Mouse (Mus musculus): ENCODE results near the gene Ykt6. TPM values are rescaled to one million over a fixed set of nuclear protein-coding genes. Genes with fewer than 3 reads are reported as not detected.

Ykt6 gene
- polyA plus RNA-seq, 1 experiment from 2014 or later: 61.8 TPM

DNA sequence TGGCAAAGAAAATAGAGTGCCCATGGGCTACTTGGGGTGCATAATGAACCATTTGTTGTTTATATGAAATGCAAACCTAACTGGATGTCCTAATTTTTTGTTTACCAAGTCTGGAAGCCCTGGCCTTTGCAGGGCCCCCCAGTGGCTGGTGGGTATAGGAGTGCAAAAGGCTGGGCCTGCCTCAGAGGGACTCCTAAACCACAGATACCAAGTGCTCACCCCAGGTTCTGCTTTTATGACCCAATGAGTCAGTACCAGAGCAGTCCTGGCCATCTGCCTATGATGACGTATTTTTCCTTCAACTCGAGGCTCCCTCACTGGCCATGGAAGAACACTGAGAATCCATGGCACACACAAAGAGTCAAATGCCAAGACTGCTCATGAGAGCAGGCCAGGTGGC, 10.4 kb upstream of the Ykt6 start:
- peaks cover 12% of the 10 kb centered on the region; the same call in 1 of the 2 replicates for H3K4me1 ChIP-seq (ENCODE audit: insufficient read depth, low read length)
- no peak overlapping the region for H3K4me2 ChIP-seq (replicated peaks; ENCODE audit: low read depth, low read length)
- H3K27ac ChIP-seq (ENCODE audit: low read length): no peak overlapping the region
- no peak overlapping the region for H3K9ac ChIP-seq (replicated peaks; ENCODE audit: low read length)
- H3K9me3 ChIP-seq (ENCODE audit: low read length): no peaks in the 10 kb centered on the region
- H3K27me3 ChIP-seq (ENCODE audit: insufficient read depth, low read length): no peaks in the 10 kb centered on the region
- no peaks in the 10 kb centered on the region for H3K36me3 ChIP-seq (ENCODE audit: insufficient read depth, low read length)
- 74% methylated on average over 2 of the region's 2 CpGs for WGBS
- H3K4me3 ChIP-seq (ENCODE audit: low read length): no peak overlapping the region
- no peak for ATAC-seq (ENCODE audit: low FRiP score, low TSS enrichment)

DNA sequence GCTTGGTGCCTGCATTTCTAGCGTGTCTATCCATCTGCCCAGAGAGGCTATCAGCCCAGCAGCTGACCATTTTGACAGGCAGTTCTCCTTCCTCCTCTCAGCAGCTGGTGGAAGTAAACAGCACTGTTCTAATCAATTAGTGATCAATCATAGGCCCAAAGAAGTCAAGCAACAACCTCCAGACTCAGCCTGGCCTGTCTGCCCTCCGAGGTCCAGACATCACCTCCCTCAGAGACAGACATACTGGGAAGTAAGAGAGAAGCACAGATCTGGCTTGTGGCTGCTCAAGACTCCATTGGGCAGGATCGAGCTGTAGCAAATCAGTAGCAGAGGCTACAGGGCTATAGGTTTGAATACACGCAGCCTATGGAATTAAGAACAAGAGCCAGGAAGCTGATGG, 7.7 kb upstream of the Ykt6 start:
- 55% methylated on average over 4 of the region's 4 CpGs for WGBS
- H3K27ac ChIP-seq (ENCODE audit: low read length): no peak overlapping the region
- no peak for ATAC-seq (ENCODE audit: low FRiP score, low TSS enrichment)
- H3K4me2 ChIP-seq (replicated peaks; ENCODE audit: low read depth, low read length): no peak overlapping the region
- H3K9me3 ChIP-seq (ENCODE audit: low read length): no peaks in the 10 kb centered on the region
- no peak overlapping the region for H3K4me3 ChIP-seq (ENCODE audit: low read length)
- peaks cover 15% of the 10 kb centered on the region; the same call in 1 of the 2 replicates for H3K4me1 ChIP-seq (ENCODE audit: insufficient read depth, low read length)
- H3K27me3 ChIP-seq (ENCODE audit: insufficient read depth, low read length): no peaks in the 10 kb centered on the region
- H3K9ac ChIP-seq (replicated peaks; ENCODE audit: low read length): no peak overlapping the region
- no peaks in the 10 kb centered on the region for H3K36me3 ChIP-seq (ENCODE audit: insufficient read depth, low read length)

DNA sequence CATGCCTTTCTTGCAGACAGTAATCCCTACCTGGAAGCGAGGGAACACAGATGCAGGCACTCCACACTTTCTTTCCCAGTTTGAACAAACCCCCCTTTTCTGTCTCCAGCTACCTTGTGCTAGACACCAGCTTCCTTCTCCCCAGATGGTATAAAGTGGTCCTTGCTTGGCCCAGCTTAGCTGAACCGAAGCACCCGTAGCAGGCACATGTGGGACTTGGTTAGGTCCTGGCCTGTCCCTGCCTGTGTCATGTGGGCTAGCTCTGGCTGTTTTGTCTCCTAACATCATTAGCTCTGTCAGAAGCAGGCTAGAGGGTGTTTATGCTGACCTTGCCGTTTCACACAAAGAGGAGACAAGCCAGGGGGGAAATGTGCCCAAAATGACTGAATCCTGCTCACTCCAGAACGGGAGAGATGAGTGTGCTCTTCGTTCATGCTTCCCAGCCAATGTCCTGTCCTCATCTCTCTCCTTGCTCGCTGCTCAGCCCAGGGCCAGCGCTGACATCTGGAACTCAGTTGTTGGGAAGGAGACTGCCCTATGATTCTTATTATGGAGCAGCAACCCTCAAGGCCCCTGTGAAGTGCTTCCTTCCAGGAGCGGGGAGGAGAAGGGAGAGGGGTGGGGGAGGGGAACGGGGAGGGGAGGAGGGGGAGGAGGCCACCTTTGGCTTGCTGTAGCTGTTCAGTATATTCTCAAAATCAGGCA, 6.8 kb upstream of the Ykt6 start:
- H3K4me3 ChIP-seq (ENCODE audit: low read length): no peak overlapping the region
- WGBS: 60% methylated on average over 10 of the region's 10 CpGs
- H3K36me3 ChIP-seq (ENCODE audit: insufficient read depth, low read length): no peaks in the 10 kb centered on the region
- H3K9ac ChIP-seq (replicated peaks; ENCODE audit: low read length): no peak overlapping the region; the same call in 1 of the 2 replicates
- no peak for ATAC-seq (ENCODE audit: low FRiP score, low TSS enrichment)
- no peaks in the 10 kb centered on the region for H3K9me3 ChIP-seq (ENCODE audit: low read length)
- H3K27me3 ChIP-seq (ENCODE audit: insufficient read depth, low read length): no peaks in the 10 kb centered on the region
- H3K27ac ChIP-seq (ENCODE audit: low read length): no peak overlapping the region
- peaks cover 15% of the 10 kb centered on the region; the same call in 1 of the 2 replicates for H3K4me1 ChIP-seq (ENCODE audit: insufficient read depth, low read length)
- no peak overlapping the region for H3K4me2 ChIP-seq (replicated peaks; ENCODE audit: low read depth, low read length)

GRCm38 (mm10) chr11:5949586-5950352, 5.7 kb upstream of the Ykt6 start, which contains the start of gene Gck:
Gck (minus strand) TSS chr11:5950081.
- H3K9ac ChIP-seq (replicated peaks; ENCODE audit: low read length): no peak within 1 kb of the TSS
- 65% methylated on average over 8 of the region's 8 CpGs for WGBS
- H3K4me2 ChIP-seq (replicated peaks; ENCODE audit: low read depth, low read length): no peak within 1 kb of the TSS
- no peaks in the 10 kb centered on the region for H3K27me3 ChIP-seq (ENCODE audit: insufficient read depth, low read length)
- no peak within 1 kb of the TSS for H3K4me3 ChIP-seq (ENCODE audit: low read length)
- H3K36me3 ChIP-seq (ENCODE audit: insufficient read depth, low read length): no peaks in the 10 kb centered on the region
- no peaks in the 10 kb centered on the region for H3K9me3 ChIP-seq (ENCODE audit: low read length)
- ATAC-seq (ENCODE audit: low FRiP score, low TSS enrichment): peak; percentile 69
- peaks cover 19% of the 10 kb centered on the region for H3K4me1 ChIP-seq (ENCODE audit: insufficient read depth, low read length)
- no peak within 1 kb of the TSS for H3K27ac ChIP-seq (ENCODE audit: low read length)

GRCm38 (mm10) chr11:5952501-5952900, 3.0 kb upstream of the Ykt6 start:
- no peaks in the 10 kb centered on the region for H3K27me3 ChIP-seq (ENCODE audit: insufficient read depth, low read length)
- no peak for ATAC-seq (ENCODE audit: low FRiP score, low TSS enrichment)
- H3K9ac ChIP-seq (replicated peaks; ENCODE audit: low read length): no peak overlapping the region
- H3K36me3 ChIP-seq (ENCODE audit: insufficient read depth, low read length): no peaks in the 10 kb centered on the region
- H3K27ac ChIP-seq (ENCODE audit: low read length): 0 out of 2 replicates have a peak overlapping the region, but pooled peaks have one; percentile 11
- H3K4me1 ChIP-seq (ENCODE audit: insufficient read depth, low read length): peaks cover 30% of the 10 kb centered on the region
- no peak overlapping the region for H3K4me2 ChIP-seq (replicated peaks; ENCODE audit: low read depth, low read length)
- H3K4me3 ChIP-seq (ENCODE audit: low read length): no peak overlapping the region
- no peaks in the 10 kb centered on the region for H3K9me3 ChIP-seq (ENCODE audit: low read length)
- 25% methylated on average over 5 of the region's 5 CpGs for WGBS

DNA sequence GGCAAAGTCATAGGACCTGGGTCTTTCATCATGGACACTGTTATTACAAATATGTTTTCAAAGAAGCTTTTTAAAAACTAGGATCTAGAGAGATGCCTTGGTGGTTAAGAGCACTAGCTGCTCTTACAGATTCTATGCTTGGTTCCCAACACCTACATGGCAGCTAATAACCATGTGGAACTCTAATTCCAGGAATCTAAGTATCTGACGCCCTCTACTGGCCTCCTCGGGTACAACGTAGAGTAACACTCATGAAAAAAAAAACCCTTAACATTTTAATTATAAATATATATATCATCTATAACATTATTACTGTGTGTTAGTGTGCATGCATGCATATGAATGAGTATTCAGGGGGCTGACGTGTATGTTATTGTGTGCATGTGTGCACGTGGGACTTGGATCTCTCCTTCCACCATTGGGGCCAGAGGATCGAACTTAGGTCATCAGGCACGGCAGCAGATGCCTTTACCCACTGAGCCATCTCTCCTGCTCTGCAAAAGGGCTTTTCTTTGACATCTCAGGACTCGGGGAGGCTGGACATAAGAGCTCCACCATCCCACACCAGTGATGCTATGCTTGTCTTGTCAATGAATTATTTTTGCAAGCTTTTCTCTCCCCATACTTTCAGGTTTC, 2.2 kb upstream of the Ykt6 start:
- H3K4me2 ChIP-seq (replicated peaks; ENCODE audit: low read depth, low read length): no peak overlapping the region
- H3K4me3 ChIP-seq (ENCODE audit: low read length): no peak overlapping the region
- H3K9me3 ChIP-seq (ENCODE audit: low read length): no peaks in the 10 kb centered on the region
- no peak for ATAC-seq (ENCODE audit: low FRiP score, low TSS enrichment)
- no peak overlapping the region for H3K9ac ChIP-seq (replicated peaks; ENCODE audit: low read length)
- H3K27me3 ChIP-seq (ENCODE audit: insufficient read depth, low read length): no peaks in the 10 kb centered on the region
- H3K4me1 ChIP-seq (ENCODE audit: insufficient read depth, low read length): peaks cover 30% of the 10 kb centered on the region
- no peaks in the 10 kb centered on the region for H3K36me3 ChIP-seq (ENCODE audit: insufficient read depth, low read length)
- 39% methylated on average over 8 of the region's 8 CpGs for WGBS
- H3K27ac ChIP-seq (ENCODE audit: low read length): no peak overlapping the region

DNA sequence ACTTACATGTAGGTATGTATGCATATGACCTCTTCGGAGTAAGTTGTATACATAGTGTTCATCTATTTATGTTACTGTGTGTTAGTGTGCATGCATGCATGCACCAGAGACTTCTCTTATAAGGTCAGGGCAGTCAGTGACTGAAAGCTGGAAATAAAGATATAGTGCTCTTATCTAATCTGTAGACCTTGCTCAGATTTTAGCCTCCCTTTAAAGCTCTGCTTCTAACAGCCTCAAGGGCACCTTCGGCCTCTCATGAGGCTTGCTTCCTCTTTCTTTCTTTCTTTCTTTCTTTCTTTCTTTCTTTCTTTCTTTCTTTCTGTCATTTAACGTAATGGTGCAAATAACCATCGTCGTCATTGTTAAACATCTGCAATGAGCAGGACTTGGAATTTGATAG, 1.1 kb upstream of the Ykt6 start:
- WGBS: 71% methylated on average over 5 of the region's 5 CpGs
- no peak overlapping the region for H3K27ac ChIP-seq (ENCODE audit: low read length)
- H3K36me3 ChIP-seq (ENCODE audit: insufficient read depth, low read length): no peaks in the 10 kb centered on the region
- no peaks in the 10 kb centered on the region for H3K27me3 ChIP-seq (ENCODE audit: insufficient read depth, low read length)
- H3K9ac ChIP-seq (replicated peaks; ENCODE audit: low read length): no peak overlapping the region
- ATAC-seq (ENCODE audit: low FRiP score, low TSS enrichment): no peak
- H3K4me1 ChIP-seq (ENCODE audit: insufficient read depth, low read length): peaks cover 20% of the 10 kb centered on the region
- H3K9me3 ChIP-seq (ENCODE audit: low read length): no peaks in the 10 kb centered on the region
- peak overlapping the region; percentile 87; the same call in 1 of the 2 replicates for H3K4me2 ChIP-seq (replicated peaks; ENCODE audit: low read depth, low read length)
- H3K4me3 ChIP-seq (ENCODE audit: low read length): no peak overlapping the region

DNA sequence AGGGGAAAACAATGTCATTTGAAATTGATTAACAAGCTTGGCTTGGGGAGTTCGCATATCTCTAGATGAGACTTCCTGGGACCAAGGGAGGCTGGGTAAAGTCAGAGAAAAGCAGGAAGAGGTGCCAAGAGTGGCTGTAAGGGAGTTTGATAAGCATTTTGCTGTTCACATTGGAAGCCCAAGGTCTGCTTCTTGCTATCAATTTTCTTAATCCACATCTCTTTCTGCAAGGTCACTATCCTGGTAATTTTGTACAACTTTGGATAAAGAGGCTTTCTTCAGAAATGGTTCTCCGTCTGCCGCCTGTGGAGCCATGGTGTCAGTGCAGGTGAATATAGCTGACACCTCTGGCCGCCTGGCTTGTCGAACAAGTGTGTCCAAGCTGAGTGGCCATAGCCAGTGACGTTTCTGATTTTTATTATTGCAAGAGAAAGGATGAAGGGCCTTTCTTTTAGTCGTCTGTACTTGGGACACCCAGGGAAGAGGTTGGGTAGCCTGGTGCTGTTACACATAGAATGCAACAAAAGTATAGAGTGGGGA, 458 bp upstream of the Ykt6 start:
- H3K9ac ChIP-seq (replicated peaks; ENCODE audit: low read length): peak overlapping the region; percentile 96
- H3K9me3 ChIP-seq (ENCODE audit: low read length): no peaks in the 10 kb centered on the region
- H3K27ac ChIP-seq (ENCODE audit: low read length): peak overlapping the region; percentile 95
- H3K4me3 ChIP-seq (ENCODE audit: low read length): peak overlapping the region; percentile 95
- WGBS: 5% methylated on average over 7 of the region's 7 CpGs
- ATAC-seq (ENCODE audit: low FRiP score, low TSS enrichment): peak; percentile 56; the same call in 1 of the 2 replicates
- H3K4me1 ChIP-seq (ENCODE audit: insufficient read depth, low read length): peaks cover 18% of the 10 kb centered on the region
- H3K27me3 ChIP-seq (ENCODE audit: insufficient read depth, low read length): no peaks in the 10 kb centered on the region
- 0 out of 2 replicates have a peak, but pooled peaks cover 2% of the 10 kb centered on the region for H3K36me3 ChIP-seq (ENCODE audit: insufficient read depth, low read length)
- H3K4me2 ChIP-seq (replicated peaks; ENCODE audit: low read depth, low read length): peak overlapping the region; percentile 87

GRCm38 (mm10) chr11:5960051-5960450, 4.6 kb downstream of the Ykt6 start:
- Histone ChIP-seq H3K4me2 (replicated peaks; ENCODE audit: low read depth, low read length) (no peak overlapping the region), H3K27ac (ENCODE audit: low read length) (no peak overlapping the region), H3K9me3 (ENCODE audit: low read length) (no peaks in the 10 kb centered on the region), H3K36me3 (ENCODE audit: insufficient read depth, low read length) (peaks cover 49% of the 10 kb centered on the region), H3K4me3 (ENCODE audit: low read length) (no peak overlapping the region), H3K9ac (replicated peaks; ENCODE audit: low read length) (no peak overlapping the region), H3K27me3 (ENCODE audit: insufficient read depth, low read length) (no peaks in the 10 kb centered on the region), H3K4me1 (ENCODE audit: insufficient read depth, low read length) (peaks cover 8% of the 10 kb centered on the region)
- 68% methylated on average over 2 of the region's 2 CpGs for WGBS
- no peak for ATAC-seq (ENCODE audit: low FRiP score, low TSS enrichment)

Data from kidney, embryonic 16.5 days (tissue).